Mouse (Mus musculus) intestine, postnatal 0 days (tissue): Measurements from ENCODE around the gene Adamts16. TPM values are rescaled to one million over a fixed set of nuclear protein-coding genes. Genes with fewer than 3 reads are reported as not detected.

ENCODE experiments used
- ATAC-seq: fragments of 200-750 bp; cut with Nextera tagmentation; 2 replicates; pipeline ENCODE4 v1.8.0; 2017; ENCODE audit warnings: mild to moderate bottlenecking, moderate TSS enrichment, moderate library complexity
- H3K27ac ChIP-seq: fragments of 300-500 bp; sonication (generic); 2 replicates; pipeline ENCODE4 v1.5.1; 2014; ENCODE audit warnings: mild to moderate bottlenecking, low read depth, low read length, moderate library complexity
- H3K27me3 ChIP-seq: fragments of 300-500 bp; sonication (generic); replicated peaks from 2 replicates; pipeline ENCODE4 v1.6.1; 2014; ENCODE audit warnings: low read length, mixed read lengths; ENCODE audit not compliant: control insufficient read depth, insufficient read depth
- H3K36me3 ChIP-seq: fragments of 300-500 bp; sonication (generic); 2 replicates; pipeline ENCODE4 v1.6.1; 2014; ENCODE audit warnings: mild to moderate bottlenecking, moderate library complexity; ENCODE audit not compliant: control insufficient read depth, insufficient read depth
- H3K4me1 ChIP-seq: fragments of 300-500 bp; sonication (generic); replicated peaks from 2 replicates; pipeline ENCODE4 v1.6.1; 2014; ENCODE audit warnings: antibody characterized with exemption, low read length, mixed read lengths; ENCODE audit not compliant: control insufficient read depth, insufficient read depth
- H3K4me2 ChIP-seq: fragments of 300-500 bp; sonication (generic); replicated peaks from 2 replicates; pipeline ENCODE4 v1.6.1; 2014; ENCODE audit warnings: low read depth, mild to moderate bottlenecking, moderate library complexity
- H3K4me3 ChIP-seq: fragments of 300-500 bp; sonication (generic); 2 replicates; pipeline ENCODE4 v1.5.1; 2014; ENCODE audit warnings: low read depth, low read length
- H3K9ac ChIP-seq: fragments of 300-500 bp; sonication (generic); 2 replicates; pipeline ENCODE4 v1.6.1; 2014; ENCODE audit warnings: mild to moderate bottlenecking, low read depth, low read length
- H3K9me3 ChIP-seq: fragments of 300-500 bp; sonication (generic); 2 replicates; pipeline ENCODE4 v1.6.1; 2016; ENCODE audit warnings: mixed run types; ENCODE audit not compliant: control insufficient read depth
- CTCF ChIP-seq: sonication (generic); IDR thresholded peaks from 2 replicates; pipeline ENCODE4 v1.5.1; 2016; ENCODE audit warnings: low read depth, mild to moderate bottlenecking, control low read depth, antibody characterized with exemption, moderate library complexity
- WGBS: fragments of 180-500 bp; shearing (Covaris S2); extraction: QIAGEN DNeasy Blood & Tissue Kit; methylation state at CpG from one replicate; pipeline ENCODE4 v1.1.7; 2014; 5-methylcytosine and 5-hydroxymethylcytosine counted together
- polyA plus RNA-seq: library from polyadenylated mRNA; unstranded; fragments of >200 nt; fragmentation: Nextera tagmentation; extraction: Ambion mirVana; gene quantifications from 2 replicates; pipeline ENCODE4 v1.2.1, GENCODE M21; 2015

The Adamts16 gene
- polyA plus RNA-seq, 1 experiment from 2014 or later: 0.20 TPM

DNA sequence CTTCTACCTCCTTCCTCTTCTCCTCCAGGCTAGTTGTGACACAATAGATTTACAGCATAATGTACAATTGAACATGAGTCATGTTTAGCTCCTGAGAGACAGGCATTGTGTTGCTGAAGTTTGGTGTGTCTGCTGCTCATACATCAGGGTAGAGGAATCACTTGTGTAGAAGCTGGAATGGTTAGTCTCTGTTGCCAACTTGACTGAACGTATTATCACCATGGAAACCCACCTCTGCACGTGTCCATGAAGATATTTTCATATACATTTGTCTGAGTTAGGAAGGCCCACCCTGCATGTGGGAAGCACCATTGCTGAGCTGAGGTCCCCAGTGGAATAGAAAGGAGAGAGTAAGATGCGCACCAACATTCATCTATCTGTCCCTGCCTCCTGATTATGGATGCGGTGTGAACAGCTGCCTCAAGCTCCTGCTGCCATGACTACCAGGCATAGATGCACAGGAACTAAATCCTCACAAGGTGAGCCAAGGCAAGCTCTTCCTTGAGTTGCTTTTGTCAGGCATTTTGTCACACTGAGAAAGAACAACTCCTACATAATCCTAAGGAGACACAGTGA is 142.7 kb downstream of the Adamts16 start:
- Histone ChIP-seq H3K4me1 (no peaks in the 10 kb centered on the region), H3K27me3 (no peaks in the 10 kb centered on the region), H3K27ac (no peak overlapping the region), H3K4me2 (no peak overlapping the region), H3K9me3 (no peaks in the 10 kb centered on the region), H3K4me3 (no peak overlapping the region), H3K9ac (no peak overlapping the region), H3K36me3 (no peaks in the 10 kb centered on the region)
- no peak for ATAC-seq
- WGBS: 72% methylated on average over 4 of the region's 4 CpGs
- TF ChIP-seq CTCF: no peak

DNA sequence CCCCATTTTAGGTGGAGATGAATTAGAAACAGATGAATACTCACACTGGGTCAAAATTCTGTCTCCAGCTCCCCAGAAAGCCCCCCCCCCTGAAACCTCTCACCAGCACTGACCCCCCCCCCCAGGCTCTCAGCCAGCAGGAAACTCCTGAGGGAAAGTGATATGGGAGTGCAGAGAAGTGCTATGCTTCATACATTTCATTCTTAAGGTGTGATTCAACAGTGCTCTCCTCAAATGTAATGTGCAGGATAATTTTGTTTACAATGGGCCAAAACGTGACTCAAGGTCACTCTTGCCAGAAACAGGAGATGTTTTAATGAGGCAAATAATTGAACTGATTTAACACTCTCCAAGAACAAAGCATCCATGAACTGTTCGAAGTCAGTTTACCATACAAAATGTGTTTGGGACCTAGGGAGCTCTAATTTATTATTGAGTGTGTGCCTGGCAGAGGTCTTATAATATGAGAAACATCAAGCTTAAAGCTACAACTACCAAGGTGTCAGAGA is 152.1 kb downstream of the Adamts16 start:
- WGBS: 37% methylated on average over 2 of the region's 2 CpGs
- ATAC-seq: no peak
- H3K9ac ChIP-seq: no peak overlapping the region
- H3K36me3 ChIP-seq: no peaks in the 10 kb centered on the region
- H3K27me3 ChIP-seq: no peaks in the 10 kb centered on the region
- no peak overlapping the region for H3K4me3 ChIP-seq
- H3K27ac ChIP-seq: no peak overlapping the region
- no peaks in the 10 kb centered on the region for H3K9me3 ChIP-seq
- TF ChIP-seq CTCF: no peak
- no peaks in the 10 kb centered on the region for H3K4me1 ChIP-seq
- no peak overlapping the region for H3K4me2 ChIP-seq

DNA sequence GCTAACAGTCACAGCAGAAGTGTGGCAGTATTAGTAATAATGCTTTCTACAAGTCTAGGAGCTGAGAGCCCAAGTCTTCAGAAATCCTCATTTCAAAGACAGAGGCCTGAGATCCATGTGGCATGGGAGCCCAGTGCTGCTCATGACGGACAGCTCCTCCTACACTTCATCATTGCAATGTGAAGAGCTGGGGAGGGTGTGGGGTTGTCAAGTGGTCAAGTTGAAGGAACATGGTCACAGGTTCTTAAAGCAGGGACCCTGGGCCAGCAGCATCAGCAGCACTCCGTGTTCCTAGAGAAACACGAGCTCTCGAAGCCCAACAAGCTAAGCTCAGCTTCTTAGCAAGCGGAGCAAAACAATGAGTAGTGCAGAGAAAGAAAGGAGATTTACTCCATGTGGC is 155.8 kb downstream of the Adamts16 start:
- H3K36me3 ChIP-seq: no peaks in the 10 kb centered on the region
- no peaks in the 10 kb centered on the region for H3K27me3 ChIP-seq
- no peak overlapping the region for H3K9ac ChIP-seq
- no peaks in the 10 kb centered on the region for H3K9me3 ChIP-seq
- ATAC-seq: no peak
- no peaks in the 10 kb centered on the region for H3K4me1 ChIP-seq
- no peak for TF ChIP-seq CTCF
- H3K4me3 ChIP-seq: no peak overlapping the region
- WGBS: 81% methylated on average over 5 of the region's 5 CpGs
- H3K4me2 ChIP-seq: no peak overlapping the region
- no peak overlapping the region for H3K27ac ChIP-seq

DNA sequence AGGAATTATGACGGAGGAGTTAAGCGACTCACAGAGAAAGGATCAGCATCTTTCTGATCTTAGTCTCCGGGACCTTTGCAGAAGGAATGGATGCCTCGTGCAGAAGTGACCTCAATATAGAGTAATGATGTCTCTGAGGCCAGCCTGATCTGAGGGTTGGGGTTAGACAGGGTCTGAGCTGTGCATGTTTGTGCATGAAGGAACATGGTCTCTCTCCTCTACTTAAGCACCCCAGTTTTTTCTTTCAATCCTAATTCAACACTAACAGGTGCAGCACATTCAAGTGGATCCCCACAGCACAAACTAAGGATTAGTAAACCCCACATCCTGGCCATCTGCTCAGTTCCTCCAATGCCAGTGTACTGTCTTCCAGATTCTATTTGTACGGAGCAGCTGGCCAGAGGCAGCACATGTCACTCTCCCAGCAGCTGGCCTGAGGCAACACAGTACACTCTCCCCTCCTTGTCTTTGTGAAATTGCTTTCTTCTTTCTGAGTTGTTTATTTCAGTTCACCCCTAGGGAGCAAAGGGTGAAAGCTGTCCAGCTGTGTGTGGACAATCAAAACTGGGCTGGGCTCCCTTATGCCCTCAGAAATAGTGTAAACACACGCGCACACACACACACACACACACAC is 156.5 kb downstream of the Adamts16 start:
- no peaks in the 10 kb centered on the region for H3K9me3 ChIP-seq
- 62% methylated on average over 7 of the region's 7 CpGs for WGBS
- no peak overlapping the region for H3K4me2 ChIP-seq
- no peak overlapping the region for H3K27ac ChIP-seq
- H3K4me3 ChIP-seq: no peak overlapping the region
- H3K9ac ChIP-seq: no peak overlapping the region
- no peaks in the 10 kb centered on the region for H3K27me3 ChIP-seq
- H3K36me3 ChIP-seq: no peaks in the 10 kb centered on the region
- TF ChIP-seq CTCF: no peak
- no peaks in the 10 kb centered on the region for H3K4me1 ChIP-seq
- no peak for ATAC-seq

DNA sequence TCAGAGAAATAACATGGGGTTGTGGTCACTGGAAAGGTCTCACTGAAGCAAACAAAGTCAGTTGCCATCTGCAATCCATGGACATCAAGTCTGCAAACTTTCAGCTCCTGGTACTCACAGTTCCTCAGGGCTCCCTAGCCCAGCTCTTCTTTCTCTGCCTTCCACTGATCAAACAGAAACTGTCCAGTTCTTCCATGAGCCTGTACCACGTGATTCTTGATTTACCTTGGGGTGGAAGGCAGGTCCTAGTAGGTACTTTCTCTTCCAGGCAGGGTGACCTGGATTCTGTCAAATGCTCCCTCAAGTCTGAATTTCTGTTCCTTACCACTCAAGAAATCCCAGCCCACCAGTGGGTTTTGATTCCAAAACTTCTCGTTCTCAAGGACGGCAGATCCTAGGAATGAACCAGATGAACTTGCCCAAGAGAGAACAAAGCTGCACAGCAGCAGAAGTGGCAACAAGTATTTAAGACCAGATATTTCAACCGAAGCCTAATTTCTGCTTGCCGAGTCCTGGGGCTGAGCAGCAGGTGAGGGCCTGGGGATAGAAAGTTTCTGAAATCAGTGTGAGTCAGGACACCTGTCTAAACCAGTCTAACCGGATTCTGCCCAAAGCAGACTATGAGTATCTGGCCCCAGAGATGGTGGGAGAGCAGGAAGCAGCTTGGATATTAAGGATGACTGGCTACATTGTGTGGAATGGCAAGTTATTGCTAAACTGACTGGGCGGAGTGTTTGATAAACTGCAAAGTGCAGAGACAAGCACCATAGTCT is 160.0 kb downstream of the Adamts16 start:
- H3K9me3 ChIP-seq: no peaks in the 10 kb centered on the region
- H3K36me3 ChIP-seq: no peaks in the 10 kb centered on the region
- no peaks in the 10 kb centered on the region for H3K27me3 ChIP-seq
- TF ChIP-seq CTCF: no peak
- WGBS: 32% methylated on average over 7 of the region's 7 CpGs
- H3K27ac ChIP-seq: no peak overlapping the region
- H3K4me3 ChIP-seq: no peak overlapping the region
- no peak overlapping the region for H3K9ac ChIP-seq
- peak overlapping the region; percentile 43 for H3K4me2 ChIP-seq
- no peaks in the 10 kb centered on the region for H3K4me1 ChIP-seq
- peak; percentile 97 for ATAC-seq

DNA sequence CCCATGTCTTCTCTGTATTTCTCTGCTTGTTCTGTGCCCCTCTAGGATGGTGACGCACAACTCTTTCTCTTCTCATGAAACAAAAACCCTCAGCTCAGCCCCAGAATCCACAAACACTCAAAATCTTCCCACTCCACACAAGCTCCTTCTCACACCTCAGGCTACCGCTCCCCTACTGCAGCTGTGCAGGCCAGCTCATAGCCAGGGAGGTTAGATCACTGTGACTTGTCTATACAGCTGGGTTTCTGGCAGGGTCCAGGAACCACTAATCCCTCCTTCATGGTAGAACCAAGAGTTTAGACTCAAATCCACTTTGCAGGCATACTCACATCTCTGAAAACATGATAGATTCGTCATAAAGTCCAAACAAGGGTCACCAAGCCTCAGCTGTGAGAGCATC is 161.3 kb downstream of the Adamts16 start:
- Histone ChIP-seq H3K36me3 (no peaks in the 10 kb centered on the region), H3K27me3 (no peaks in the 10 kb centered on the region), H3K4me1 (no peaks in the 10 kb centered on the region), H3K4me3 (no peak overlapping the region), H3K27ac (no peak overlapping the region), H3K4me2 (no peak overlapping the region), H3K9ac (no peak overlapping the region), H3K9me3 (no peaks in the 10 kb centered on the region)
- WGBS: 89% methylated on average over 3 of the region's 3 CpGs
- TF ChIP-seq CTCF: no peak
- no peak for ATAC-seq

Other genes starting within 250 kb of the Adamts16 start
- gene Ice1, start 204.2 kb downstream of the Adamts16 start, polyA plus RNA-seq: 5.8 and 7.0 TPM in 2 replicates